Mouse (Mus musculus): ENCODE measurements around the gene Gm20716. TPM values are rescaled to one million over a fixed set of nuclear protein-coding genes. Genes with fewer than 3 reads are reported as not detected.

The Gm20716 gene
- polyA plus RNA-seq, 1 experiment from 2014 or later = 17.2 TPM

GRCm38 (mm10) chr2:168195721-168196120 lies 34.4 kb downstream of the Gm20716 start:
- Histone ChIP-seq H3K27me3 (ENCODE audit: control insufficient read depth, insufficient read depth, low read length) (no peaks in the 10 kb centered on the region), H3K36me3 (ENCODE audit: control insufficient read depth, insufficient read depth, low read length) (peaks cover 3% of the 10 kb centered on the region; the same call in 1 of the 2 replicates), H3K4me3 (ENCODE audit: low read depth, low read length) (no peak overlapping the region), H3K9me3 (replicated peaks; ENCODE audit: control insufficient read depth, low read length) (no peaks in the 10 kb centered on the region), H3K9ac (ENCODE audit: low read depth, low read length) (no peak overlapping the region), H3K4me2 (no peak overlapping the region), H3K4me1 (ENCODE audit: control insufficient read depth, insufficient read depth, low read length) (peaks cover 40% of the 10 kb centered on the region), H3K27ac (ENCODE audit: low read depth, low read length) (no peak overlapping the region)
- no peak for ATAC-seq (replicated peaks; ENCODE audit: insufficient number of reproducible peaks, low FRiP score, low TSS enrichment)
- 75% methylated on average over 2 of the region's 2 CpGs for WGBS (ENCODE audit: insufficient replicate concordance)

- Histone ChIP-seq H3K4me2 (no peak overlapping the region), H3K9me3 (replicated peaks; ENCODE audit: control insufficient read depth, low read length) (no peaks in the 10 kb centered on the region), H3K4me1 (ENCODE audit: control insufficient read depth, insufficient read depth, low read length) (peaks cover 41% of the 10 kb centered on the region), H3K9ac (ENCODE audit: low read depth, low read length) (no peak overlapping the region), H3K4me3 (ENCODE audit: low read depth, low read length) (no peak overlapping the region), H3K36me3 (ENCODE audit: control insufficient read depth, insufficient read depth, low read length) (peaks cover 3% of the 10 kb centered on the region; the same call in 1 of the 2 replicates), H3K27me3 (ENCODE audit: control insufficient read depth, insufficient read depth, low read length) (no peaks in the 10 kb centered on the region), H3K27ac (ENCODE audit: low read depth, low read length) (no peak overlapping the region)
- 76% methylated on average over 2 of the region's 2 CpGs for WGBS (ENCODE audit: insufficient replicate concordance)
- no peak for ATAC-seq (replicated peaks; ENCODE audit: insufficient number of reproducible peaks, low FRiP score, low TSS enrichment)
Observed at GRCm38 (mm10) chr2:168193685-168194084, 36.5 kb downstream of the Gm20716 start.

GRCm38 (mm10) chr2:168191856-168192255 lies 38.3 kb downstream of the Gm20716 start:
- ATAC-seq (replicated peaks; ENCODE audit: insufficient number of reproducible peaks, low FRiP score, low TSS enrichment) = no peak

GRCm38 (mm10) chr2:168175946-168176345 lies 54.2 kb downstream of the Gm20716 start:
- no peak overlapping the region for H3K27ac ChIP-seq (ENCODE audit: low read depth, low read length)
- H3K4me3 ChIP-seq (ENCODE audit: low read depth, low read length) = no peak overlapping the region
- no peak overlapping the region for H3K4me2 ChIP-seq
- WGBS (ENCODE audit: insufficient replicate concordance) = 57% methylated on average over 7 of the region's 7 CpGs
- H3K9ac ChIP-seq (ENCODE audit: low read depth, low read length) = no peak overlapping the region
- H3K4me1 ChIP-seq (ENCODE audit: control insufficient read depth, insufficient read depth, low read length) = no peaks in the 10 kb centered on the region
- H3K27me3 ChIP-seq (ENCODE audit: control insufficient read depth, insufficient read depth, low read length) = no peaks in the 10 kb centered on the region
- no peaks in the 10 kb centered on the region for H3K9me3 ChIP-seq (replicated peaks; ENCODE audit: control insufficient read depth, low read length)
- H3K36me3 ChIP-seq (ENCODE audit: control insufficient read depth, insufficient read depth, low read length) = peaks cover 3% of the 10 kb centered on the region; the same call in 1 of the 2 replicates
- ATAC-seq (replicated peaks; ENCODE audit: insufficient number of reproducible peaks, low FRiP score, low TSS enrichment) = no peak

More at GRCm38 (mm10) chr2:168191856-168192255, 38.3 kb downstream of the Gm20716 start:
- Histone ChIP-seq H3K36me3 (ENCODE audit: control insufficient read depth, insufficient read depth, low read length) (peaks cover 9% of the 10 kb centered on the region), H3K27ac (ENCODE audit: low read depth, low read length) (no peak overlapping the region), H3K9me3 (replicated peaks; ENCODE audit: control insufficient read depth, low read length) (no peaks in the 10 kb centered on the region), H3K4me3 (ENCODE audit: low read depth, low read length) (no peak overlapping the region), H3K9ac (ENCODE audit: low read depth, low read length) (no peak overlapping the region), H3K27me3 (ENCODE audit: control insufficient read depth, insufficient read depth, low read length) (no peaks in the 10 kb centered on the region), H3K4me1 (ENCODE audit: control insufficient read depth, insufficient read depth, low read length) (peaks cover 37% of the 10 kb centered on the region), H3K4me2 (no peak overlapping the region)
- WGBS (ENCODE audit: insufficient replicate concordance) = 96% methylated on average over 2 of the region's 2 CpGs

- Histone ChIP-seq H3K4me2 (peak overlapping the region; percentile 65), H3K4me3 (ENCODE audit: low read depth, low read length) (peak overlapping the region; percentile 32), H3K27me3 (ENCODE audit: control insufficient read depth, insufficient read depth, low read length) (no peaks in the 10 kb centered on the region), H3K27ac (ENCODE audit: low read depth, low read length) (peak overlapping the region; percentile 85), H3K9me3 (replicated peaks; ENCODE audit: control insufficient read depth, low read length) (no peaks in the 10 kb centered on the region), H3K9ac (ENCODE audit: low read depth, low read length) (peak overlapping the region; percentile 70; the same call in 1 of the 2 replicates), H3K4me1 (ENCODE audit: control insufficient read depth, insufficient read depth, low read length) (peaks cover 35% of the 10 kb centered on the region), H3K36me3 (ENCODE audit: control insufficient read depth, insufficient read depth, low read length) (peaks cover 3% of the 10 kb centered on the region; the same call in 1 of the 2 replicates)
- WGBS (ENCODE audit: insufficient replicate concordance) = 4% methylated on average over 13 of the region's 13 CpGs
- ATAC-seq (replicated peaks; ENCODE audit: insufficient number of reproducible peaks, low FRiP score, low TSS enrichment) = peak; percentile 59
Observed at GRCm38 (mm10) chr2:168170167-168170685, 59.9 kb downstream of the Gm20716 start.

GRCm38 (mm10) chr2:168169800-168170113 lies 60.4 kb downstream of the Gm20716 start:
- Histone ChIP-seq H3K27me3 (ENCODE audit: control insufficient read depth, insufficient read depth, low read length) (no peaks in the 10 kb centered on the region), H3K4me2 (peak overlapping the region; percentile 65), H3K27ac (ENCODE audit: low read depth, low read length) (peak overlapping the region; percentile 85), H3K9me3 (replicated peaks; ENCODE audit: control insufficient read depth, low read length) (no peaks in the 10 kb centered on the region), H3K9ac (ENCODE audit: low read depth, low read length) (peak overlapping the region; percentile 70; the same call in 1 of the 2 replicates), H3K4me3 (ENCODE audit: low read depth, low read length) (peak overlapping the region; percentile 32), H3K36me3 (ENCODE audit: control insufficient read depth, insufficient read depth, low read length) (no peaks in the 10 kb centered on the region), H3K4me1 (ENCODE audit: control insufficient read depth, insufficient read depth, low read length) (peaks cover 35% of the 10 kb centered on the region)
- peak; percentile 43; the same call in 1 of the 2 replicates for ATAC-seq (replicated peaks; ENCODE audit: insufficient number of reproducible peaks, low FRiP score, low TSS enrichment)
- WGBS (ENCODE audit: insufficient replicate concordance) = 2% methylated on average over 9 of the region's 9 CpGs

- peaks cover 35% of the 10 kb centered on the region for H3K4me1 ChIP-seq (ENCODE audit: control insufficient read depth, insufficient read depth, low read length)
- no peaks in the 10 kb centered on the region for H3K36me3 ChIP-seq (ENCODE audit: control insufficient read depth, insufficient read depth, low read length)
- ATAC-seq (replicated peaks; ENCODE audit: insufficient number of reproducible peaks, low FRiP score, low TSS enrichment) = peak; percentile 44; the same call in 1 of the 2 replicates
- no peaks in the 10 kb centered on the region for H3K9me3 ChIP-seq (replicated peaks; ENCODE audit: control insufficient read depth, low read length)
- WGBS (ENCODE audit: insufficient replicate concordance) = 41% methylated on average over 9 of the region's 9 CpGs
- no peaks in the 10 kb centered on the region for H3K27me3 ChIP-seq (ENCODE audit: control insufficient read depth, insufficient read depth, low read length)
- H3K27ac ChIP-seq (ENCODE audit: low read depth, low read length) = peak overlapping the region; percentile 85
- H3K4me3 ChIP-seq (ENCODE audit: low read depth, low read length) = peak overlapping the region; percentile 32; the same call in 1 of the 2 replicates
- peak overlapping the region; percentile 65 for H3K4me2 ChIP-seq
- peak overlapping the region; percentile 70; the same call in 1 of the 2 replicates for H3K9ac ChIP-seq (ENCODE audit: low read depth, low read length)
Observed at GRCm38 (mm10) chr2:168168892-168169799, 61.0 kb downstream of the Gm20716 start.

- H3K27ac ChIP-seq (ENCODE audit: low read depth, low read length) = no peak overlapping the region
- H3K4me3 ChIP-seq (ENCODE audit: low read depth, low read length) = no peak overlapping the region
- no peak overlapping the region for H3K4me2 ChIP-seq
- WGBS (ENCODE audit: insufficient replicate concordance) = 47% methylated on average over 3 of the region's 3 CpGs
- ATAC-seq (replicated peaks; ENCODE audit: insufficient number of reproducible peaks, low FRiP score, low TSS enrichment) = no peak
- peaks cover 35% of the 10 kb centered on the region for H3K4me1 ChIP-seq (ENCODE audit: control insufficient read depth, insufficient read depth, low read length)
- H3K27me3 ChIP-seq (ENCODE audit: control insufficient read depth, insufficient read depth, low read length) = no peaks in the 10 kb centered on the region
- no peak overlapping the region for H3K9ac ChIP-seq (ENCODE audit: low read depth, low read length)
- H3K9me3 ChIP-seq (replicated peaks; ENCODE audit: control insufficient read depth, low read length) = no peaks in the 10 kb centered on the region
- H3K36me3 ChIP-seq (ENCODE audit: control insufficient read depth, insufficient read depth, low read length) = no peaks in the 10 kb centered on the region
Observed at GRCm38 (mm10) chr2:168167781-168168180, 62.4 kb downstream of the Gm20716 start.

Data from heart, embryonic 11.5 days (tissue).